Mouse (Mus musculus) kidney, adult 11 months (tissue): ENCODE results near the gene Magee2.
"Not testable (repeated sequence)": the region's sequence is repeated elsewhere in the genome, so short reads cannot be mapped to it uniquely, and the experiment has no call there.

Source experiments
- DNase-seq: peaks from one replicate; pipeline ENCODE4 v3.0.0; 2022

Magee2 gene

DNA sequence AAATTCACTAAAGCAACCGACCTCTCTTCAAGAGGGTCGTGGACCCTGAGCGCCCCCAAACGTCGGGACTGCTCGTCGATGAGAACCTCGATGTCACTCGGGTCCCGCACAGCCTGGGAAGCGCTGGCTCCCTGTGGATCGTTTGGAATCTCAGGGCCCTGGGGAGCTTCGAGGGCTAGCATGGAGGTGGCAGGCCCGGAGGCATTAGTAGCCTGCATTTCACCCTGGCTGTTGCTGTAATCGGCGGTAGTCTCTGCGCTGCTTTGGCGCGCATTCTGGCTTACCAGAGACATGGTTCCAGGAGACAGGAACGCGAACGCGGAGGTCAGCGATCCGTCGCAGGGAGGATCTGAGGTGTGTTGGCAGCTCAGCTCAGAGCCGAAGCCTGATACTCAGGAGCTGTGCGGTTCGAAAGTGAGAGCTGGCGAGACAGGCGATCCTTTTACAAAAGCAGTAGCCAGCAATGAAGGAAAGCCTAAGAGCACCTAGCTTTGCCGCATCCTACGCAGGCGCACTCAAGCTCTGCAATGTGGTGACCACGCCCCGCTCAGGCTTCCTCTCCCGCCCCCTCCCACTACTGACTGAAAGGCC is at the start of gene Magee2:
TSS of gene Magee2 (minus strand) at position 517 of the 591 bp plus-strand sequence.
- DNase-seq: no peak

DNA sequence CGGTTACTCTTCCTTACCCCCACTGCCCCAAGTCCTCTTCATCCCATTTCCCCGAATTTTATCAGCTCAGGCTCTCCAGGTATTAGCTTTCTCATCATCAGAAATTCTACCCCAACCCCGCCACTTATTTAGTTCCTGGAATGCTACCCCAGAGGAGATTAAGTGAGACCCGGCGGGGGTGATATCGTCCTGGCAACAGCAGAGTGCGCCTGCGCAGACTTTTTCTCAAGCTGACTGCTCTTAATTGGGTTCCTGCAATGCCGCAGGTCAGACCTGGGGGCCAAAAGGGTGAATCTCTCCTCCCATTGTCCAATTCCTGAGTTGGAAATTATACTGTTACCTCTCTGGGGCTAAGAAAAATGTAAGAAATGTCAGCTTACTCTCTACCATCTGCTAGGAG is 3.5 kb downstream of the Magee2 start:
- DNase-seq: no peak

DNA sequence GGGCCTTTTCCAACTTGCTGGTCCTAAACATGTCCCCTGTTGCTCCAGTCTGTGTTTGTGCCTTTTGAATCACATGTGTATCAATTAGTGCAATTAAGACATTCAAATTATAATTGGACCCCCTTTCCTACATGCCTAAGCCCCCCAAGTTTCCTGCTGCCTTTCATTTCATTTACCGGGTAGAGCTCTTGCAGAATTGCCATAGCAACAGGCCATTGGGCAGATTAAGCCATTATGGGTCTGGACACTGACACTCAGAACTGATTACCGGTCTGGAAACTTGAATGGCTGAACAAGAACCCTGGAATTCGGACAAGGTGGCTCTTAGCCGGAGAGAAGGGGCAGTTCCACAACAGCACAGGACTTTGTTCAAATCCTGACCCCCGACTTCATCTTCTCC is 39.5 kb downstream of the Magee2 start:
- not testable (repeated sequence) for DNase-seq

DNA sequence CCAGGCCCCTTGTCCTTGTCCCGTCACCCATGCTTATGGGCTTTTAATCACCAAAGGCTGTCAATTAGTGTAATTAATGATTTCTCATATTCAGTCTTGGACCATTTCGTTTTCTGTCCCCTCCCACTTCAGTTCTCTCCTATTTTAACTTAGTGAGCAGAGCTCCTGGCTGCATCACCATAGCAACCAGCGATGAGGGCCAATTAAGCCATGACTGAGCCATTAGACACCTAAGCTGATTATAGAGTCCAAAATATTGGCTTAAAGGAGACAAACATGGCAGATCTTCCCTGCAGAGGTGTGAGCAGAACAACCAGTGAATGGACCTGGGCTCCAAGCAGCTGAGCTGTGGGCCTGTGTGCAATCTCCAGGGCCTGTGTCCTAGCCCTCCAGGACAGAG is 40.1 kb downstream of the Magee2 start:
- DNase-seq: not testable (repeated sequence)

DNA sequence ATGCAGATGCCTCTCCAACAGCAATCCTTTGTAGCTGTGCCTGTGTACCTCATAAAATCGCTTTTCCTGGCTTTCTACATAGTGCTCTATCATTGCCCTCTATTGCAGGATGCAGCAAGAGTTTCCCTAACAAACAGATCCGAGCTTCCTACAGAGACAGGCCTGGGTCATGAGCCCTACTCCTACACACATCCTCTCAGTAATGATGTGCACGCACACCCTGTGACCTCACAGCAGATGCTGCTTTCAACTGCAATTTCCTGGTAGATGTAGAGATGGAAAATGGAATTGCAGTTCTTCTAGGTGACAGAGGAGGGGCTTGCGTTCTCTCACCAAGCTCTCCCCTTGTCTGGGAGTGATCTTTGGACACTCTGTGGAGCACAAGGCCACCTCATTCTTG is 43.4 kb downstream of the Magee2 start:
- not testable (repeated sequence) for DNase-seq
